Mouse (Mus musculus) limb, embryonic 15.5 days (tissue): Measurements from ENCODE around the gene Sphk1. TPM values are rescaled to one million over a fixed set of nuclear protein-coding genes. Genes with fewer than 3 reads are reported as not detected.

Source experiments
- polyA plus RNA-seq: library from polyadenylated mRNA; unstranded; fragments of >200 nt; fragmentation: Nextera tagmentation; extraction: Ambion mirVana; gene quantifications from 2 replicates; pipeline ENCODE4 v1.2.1, GENCODE M21; 2015

Sphk1 gene
- polyA plus RNA-seq, 1 experiment from 2014 or later, result 7.7 TPM

Other genes starting within 250 kb of the Sphk1 start
- 0.41 and 0.62 TPM in 2 replicates for gene Galr2, start 250.0 kb upstream of the Sphk1 start, polyA plus RNA-seq
- 66.2 and 73.8 TPM in 2 replicates for gene Exoc7, start 223.7 kb upstream of the Sphk1 start, polyA plus RNA-seq
- gene Foxj1, start 195.5 kb upstream of the Sphk1 start, polyA plus RNA-seq, result 0.15 and 0.19 TPM in 2 replicates
- 9.9 and 12.3 TPM in 2 replicates for gene Rnf157, start 117.9 kb upstream of the Sphk1 start, polyA plus RNA-seq
- gene Ubald2, start 96.8 kb upstream of the Sphk1 start, polyA plus RNA-seq, result 25.9 and 26.6 TPM in 2 replicates
- gene Qrich2, start 64.7 kb upstream of the Sphk1 start, polyA plus RNA-seq, result 0.09 and 0.15 TPM in 2 replicates
- gene Prpsap1, start 36.7 kb upstream of the Sphk1 start, polyA plus RNA-seq, result 134 and 138 TPM in 2 replicates
- gene Ube2o, start 50.5 kb downstream of the Sphk1 start, polyA plus RNA-seq, result 9.7 and 10.1 TPM in 2 replicates
- gene Aanat, start 55.5 kb downstream of the Sphk1 start, polyA plus RNA-seq, result not detected in 2 replicates
- gene Rhbdf2, start 96.1 kb downstream of the Sphk1 start, polyA plus RNA-seq, result 7.1 and 8.2 TPM in 2 replicates
- gene Prcd, start 122.6 kb downstream of the Sphk1 start, polyA plus RNA-seq, result 1.9 and 2.6 TPM in 2 replicates
- 20.1 and 22.2 TPM in 2 replicates for gene Cygb, start 123.4 kb downstream of the Sphk1 start, polyA plus RNA-seq
- not detected in 2 replicates for gene St6galnac1, start 244.6 kb downstream of the Sphk1 start, polyA plus RNA-seq